Mouse (Mus musculus) olfactory bulb, adult 2 months (tissue): ENCODE results near the gene Pik3r2. TPM values are rescaled to one million over a fixed set of nuclear protein-coding genes. Genes with fewer than 3 reads are reported as not detected.

ENCODE experiments used
- H3K27ac ChIP-seq: fragments of 200-500 bp; 2 replicates; pipeline ENCODE4 v1.5.1; 2012; ENCODE audit warnings: low read depth, low read length; ENCODE audit not compliant: insufficient read depth
- H3K4me1 ChIP-seq: fragments of 200-500 bp; 2 replicates; pipeline ENCODE4 v1.6.1; 2012; ENCODE audit warnings: low read length; ENCODE audit not compliant: control insufficient read depth, insufficient read depth
- H3K4me3 ChIP-seq: fragments of 200-500 bp; 2 replicates; pipeline ENCODE4 v1.5.1; 2012; ENCODE audit warnings: mild to moderate bottlenecking, low read depth, low read length, moderate library complexity; ENCODE audit not compliant: insufficient read depth
- CTCF ChIP-seq: fragments of 200-500 bp; IDR thresholded peaks from 2 replicates; pipeline ENCODE4 v1.5.1; 2012; ENCODE audit warnings: low read depth, mild to moderate bottlenecking, low read length, moderate library complexity; ENCODE audit not compliant: insufficient read depth
- POLR2A ChIP-seq: fragments of 200-500 bp; IDR thresholded peaks from 2 replicates; pipeline ENCODE4 v1.6.1; 2012; ENCODE audit warnings: mild to moderate bottlenecking, low read depth, low read length, moderate library complexity; ENCODE audit not compliant: insufficient read depth
- WGBS: fragments of 180-500 bp; shearing (Covaris S2); methylation state at CpG from one replicate; pipeline ENCODE4 v1.1.7; 2018; 5-methylcytosine and 5-hydroxymethylcytosine counted together
- polyA plus RNA-seq: library from polyadenylated mRNA; stranded (reverse); fragments of >200 nt; gene quantifications from 2 replicates; pipeline ENCODE4 v1.2.4, GENCODE M21; 2012; ENCODE audit warnings: low replicate concordance; ENCODE audit not compliant: missing spikeins, insufficient read depth, insufficient read length

The Pik3r2 gene
- polyA plus RNA-seq, 1 experiment: not detected

DNA sequence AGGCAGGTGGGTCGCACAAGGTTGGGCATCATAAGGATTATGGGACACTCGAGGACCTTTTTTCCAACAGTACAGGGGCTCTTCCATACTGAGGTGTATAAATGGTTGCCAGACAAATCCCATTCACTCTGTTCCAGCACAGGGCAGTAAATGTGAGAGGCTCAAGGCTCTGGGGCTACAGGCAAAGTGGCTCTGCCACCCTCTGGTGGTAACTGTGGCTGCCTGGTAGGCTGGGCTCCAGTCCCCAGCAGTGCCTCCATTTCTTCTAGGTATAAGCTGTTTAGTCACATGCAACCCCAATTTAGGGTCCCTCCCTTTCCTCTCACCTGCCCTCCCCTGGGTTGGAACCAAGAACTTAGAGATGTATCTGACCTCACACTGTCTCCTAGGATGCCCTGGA, 18.9 kb upstream of the Pik3r2 start:
- TF ChIP-seq CTCF: no peak
- no peak for TF ChIP-seq POLR2A
- Histone ChIP-seq H3K27ac (no peak overlapping the region), H3K4me1 (peaks cover 47% of the 10 kb centered on the region), H3K4me3 (no peak overlapping the region)
- WGBS: 83% methylated on average over 2 of the region's 2 CpGs

DNA sequence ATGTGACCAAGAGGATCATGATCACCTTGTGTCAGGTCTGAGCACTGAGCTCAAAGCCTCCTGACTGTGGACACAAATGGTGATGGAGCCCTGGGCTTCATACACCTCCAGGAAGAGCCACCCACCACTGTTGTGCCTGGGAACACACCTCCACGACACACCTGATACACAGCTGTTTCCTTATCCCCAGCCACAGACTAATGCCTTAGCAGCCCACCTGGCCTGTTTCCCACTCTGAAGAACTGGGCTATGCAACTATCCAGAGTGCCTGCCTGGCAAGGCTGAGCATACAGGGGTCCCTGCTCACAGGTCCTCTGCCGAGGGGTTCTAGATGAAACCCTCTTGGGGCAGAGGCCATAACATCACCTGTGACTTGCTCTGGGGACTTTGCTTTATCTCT, 17.7 kb upstream of the Pik3r2 start:
- 83% methylated on average over 2 of the region's 2 CpGs for WGBS
- no peak overlapping the region for H3K4me3 ChIP-seq
- H3K27ac ChIP-seq: no peak overlapping the region
- TF ChIP-seq CTCF (no peak), POLR2A (no peak)
- H3K4me1 ChIP-seq: peaks cover 50% of the 10 kb centered on the region

DNA sequence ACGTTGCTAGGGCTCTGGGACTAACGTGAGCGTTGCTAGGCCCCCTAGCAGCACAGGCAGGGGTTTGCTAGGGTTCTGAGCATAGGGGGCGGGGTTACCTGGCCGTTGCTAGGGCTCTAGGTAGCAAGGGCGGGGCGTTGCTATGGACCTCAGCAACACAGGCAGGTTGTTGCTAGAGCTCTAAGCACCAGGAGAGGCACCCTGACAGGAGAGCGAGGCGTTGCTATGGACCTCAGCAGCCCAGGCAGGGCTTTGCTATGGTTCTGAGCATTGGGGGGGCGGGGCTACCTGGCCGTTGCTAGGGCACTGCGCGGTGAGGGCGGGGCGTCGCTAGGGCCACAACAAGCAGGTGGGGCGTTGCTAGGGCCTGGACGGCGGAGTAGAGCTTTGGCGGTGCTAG, 16.2 kb upstream of the Pik3r2 start:
- Histone ChIP-seq H3K4me1 (peaks cover 43% of the 10 kb centered on the region), H3K4me3 (peak overlapping the region; percentile 61), H3K27ac (peak overlapping the region; percentile 61)
- no peak for TF ChIP-seq CTCF
- no peak for TF ChIP-seq POLR2A
- WGBS: 2% methylated on average over 20 of the region's 20 CpGs

DNA sequence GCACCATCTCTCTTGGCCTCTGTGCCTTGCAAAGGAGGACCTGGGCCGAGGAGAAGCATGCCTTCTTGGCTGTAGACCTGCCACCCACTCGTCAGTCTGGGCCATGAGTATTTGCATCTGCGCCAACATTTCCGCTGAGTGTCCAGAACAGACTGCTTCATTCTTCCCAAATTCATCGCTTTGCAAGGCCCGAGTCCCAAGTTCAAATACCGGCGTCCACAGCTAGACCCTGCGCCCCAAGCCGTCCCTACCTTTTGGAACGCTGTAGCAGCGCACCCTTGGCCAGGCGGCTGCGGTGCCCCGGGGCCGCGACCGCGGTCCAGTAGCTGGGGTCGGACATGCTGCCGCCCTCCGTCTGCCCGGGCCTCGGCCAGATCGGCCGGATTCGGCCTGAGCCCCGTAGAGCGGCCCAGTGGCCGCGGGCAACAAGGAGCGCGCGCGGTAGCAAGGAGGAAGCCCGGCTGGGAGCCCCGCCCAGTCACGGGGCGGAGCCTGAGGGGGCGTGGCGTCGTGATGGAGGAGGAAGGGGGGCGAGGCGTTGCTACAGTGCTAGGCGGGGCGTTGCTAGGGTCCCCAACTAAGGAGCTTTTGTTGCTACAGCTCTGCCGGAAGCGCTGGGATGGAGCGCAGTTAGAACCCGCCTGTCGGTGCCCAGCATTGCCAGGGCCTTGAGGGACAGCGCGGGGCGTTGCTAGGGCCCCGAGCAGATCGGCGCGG, 15.6 kb upstream of the Pik3r2 start:
- H3K27ac ChIP-seq: peak overlapping the region; percentile 77
- peak; percentile 72 for TF ChIP-seq POLR2A
- no peak for TF ChIP-seq CTCF
- peaks cover 42% of the 10 kb centered on the region for H3K4me1 ChIP-seq
- 1% methylated on average over 58 of the region's 58 CpGs for WGBS
- peak overlapping the region; percentile 61 for H3K4me3 ChIP-seq

DNA sequence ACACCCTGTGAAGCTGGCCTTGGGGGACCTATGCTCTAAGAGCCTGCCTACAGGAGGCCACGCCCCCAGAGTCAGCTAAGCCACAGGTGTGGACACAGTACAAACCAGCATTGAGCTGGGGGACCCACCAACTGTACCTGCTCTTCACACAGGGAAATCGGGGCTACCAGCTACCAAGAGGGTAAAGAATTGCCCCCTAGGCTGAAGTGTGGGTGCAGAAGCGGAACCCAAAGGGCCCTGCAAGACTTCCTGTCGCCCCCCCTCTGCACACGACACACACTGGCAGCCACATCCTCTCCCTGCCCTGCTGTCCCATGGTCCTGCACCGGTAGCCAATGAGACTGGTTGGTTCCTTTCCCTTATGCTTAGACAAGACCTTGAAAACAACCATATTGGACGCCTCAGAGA, 14.8 kb upstream of the Pik3r2 start:
- TF ChIP-seq CTCF (no peak), POLR2A (no peak)
- Histone ChIP-seq H3K4me3 (peak overlapping the region; percentile 61), H3K27ac (peak overlapping the region; percentile 77), H3K4me1 (peaks cover 36% of the 10 kb centered on the region)
- WGBS: 47% methylated on average over 7 of the region's 7 CpGs

DNA sequence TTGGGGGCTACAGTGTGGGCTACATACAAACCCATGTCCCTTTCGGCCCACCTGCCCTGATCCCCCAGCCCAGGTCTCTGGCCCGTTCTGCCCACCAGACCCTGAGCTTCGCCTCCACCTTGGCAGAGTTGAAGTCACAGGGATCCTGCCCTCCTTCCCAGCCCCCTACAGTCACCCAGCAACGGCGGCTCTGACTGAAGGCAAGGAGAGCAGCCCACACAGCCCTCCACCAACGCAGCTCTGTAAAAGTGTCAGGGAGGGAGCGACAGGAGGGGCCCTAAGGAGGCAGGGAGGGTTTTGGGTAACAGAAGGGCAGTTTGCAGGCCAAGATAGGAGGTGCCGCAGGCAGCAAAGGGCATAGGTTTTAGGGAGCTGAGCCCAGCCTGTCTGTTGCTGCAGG, 14.3 kb upstream of the Pik3r2 start:
- 31% methylated on average over 8 of the region's 8 CpGs for WGBS
- TF ChIP-seq POLR2A: no peak
- TF ChIP-seq CTCF: no peak
- H3K27ac ChIP-seq: peak overlapping the region; percentile 77
- peaks cover 36% of the 10 kb centered on the region for H3K4me1 ChIP-seq
- peak overlapping the region; percentile 61 for H3K4me3 ChIP-seq

DNA sequence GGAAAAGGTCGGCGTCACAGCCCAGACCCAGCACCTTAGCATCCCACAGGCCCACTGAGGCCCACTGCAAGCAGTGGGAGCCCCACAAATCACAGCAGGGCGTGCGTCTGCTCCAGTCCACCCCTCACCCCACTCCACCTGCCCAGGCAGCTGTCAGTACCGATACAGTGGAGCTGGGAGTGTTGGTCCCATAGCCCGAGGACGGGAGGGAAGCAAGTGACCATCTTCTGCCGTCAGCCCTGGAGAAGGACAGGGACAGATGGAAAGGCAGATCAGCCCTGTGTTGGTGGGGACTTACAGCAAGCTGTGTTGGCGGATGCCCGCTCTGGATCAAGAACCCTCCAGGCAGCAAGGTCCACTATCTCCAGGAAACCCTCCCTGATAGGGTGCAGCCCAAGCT, 12.5 kb upstream of the Pik3r2 start:
- Histone ChIP-seq H3K27ac (no peak overlapping the region), H3K4me3 (no peak overlapping the region), H3K4me1 (peaks cover 33% of the 10 kb centered on the region)
- TF ChIP-seq POLR2A (no peak), CTCF (no peak)
- WGBS: 88% methylated on average over 10 of the region's 10 CpGs

DNA sequence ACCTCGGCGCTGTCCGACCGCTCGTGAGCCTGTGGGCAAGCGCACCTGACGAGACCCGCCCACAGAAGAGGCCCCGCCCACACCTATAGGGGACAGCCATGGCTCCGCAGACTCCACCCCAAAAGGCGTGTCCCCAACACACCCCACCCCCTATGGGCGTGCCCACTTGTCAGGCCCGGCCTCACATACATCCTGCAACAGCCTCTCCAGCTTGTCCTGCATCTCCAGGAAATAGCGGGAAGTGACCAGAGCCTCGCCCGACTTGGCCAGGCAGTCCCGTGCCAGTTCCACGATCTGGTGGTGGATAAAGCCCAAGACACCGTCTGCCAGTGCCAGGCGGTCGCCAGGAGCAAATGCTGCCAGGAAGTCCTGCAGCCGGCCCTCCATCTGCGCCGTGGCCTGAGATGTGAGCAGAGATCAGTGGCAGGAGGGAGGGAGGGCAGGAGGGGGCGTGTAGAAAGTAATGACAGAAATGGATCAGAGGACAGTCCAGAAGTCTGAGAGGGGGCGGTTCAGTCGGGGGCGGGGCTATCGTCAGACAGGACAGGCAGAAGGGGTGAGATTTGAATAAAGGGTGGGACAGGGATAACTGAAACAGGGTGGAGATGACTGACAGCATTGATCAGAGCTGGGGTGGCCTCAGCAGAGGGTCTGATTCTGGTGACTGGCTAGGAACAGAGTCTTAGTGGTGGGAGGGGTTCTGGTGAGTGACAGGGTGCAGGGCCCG, 11.6 kb upstream of the Pik3r2 start:
- Histone ChIP-seq H3K4me3 (no peak overlapping the region), H3K27ac (no peak overlapping the region), H3K4me1 (peaks cover 29% of the 10 kb centered on the region)
- WGBS: 46% methylated on average over 30 of the region's 30 CpGs
- TF ChIP-seq CTCF (no peak), POLR2A (no peak)

DNA sequence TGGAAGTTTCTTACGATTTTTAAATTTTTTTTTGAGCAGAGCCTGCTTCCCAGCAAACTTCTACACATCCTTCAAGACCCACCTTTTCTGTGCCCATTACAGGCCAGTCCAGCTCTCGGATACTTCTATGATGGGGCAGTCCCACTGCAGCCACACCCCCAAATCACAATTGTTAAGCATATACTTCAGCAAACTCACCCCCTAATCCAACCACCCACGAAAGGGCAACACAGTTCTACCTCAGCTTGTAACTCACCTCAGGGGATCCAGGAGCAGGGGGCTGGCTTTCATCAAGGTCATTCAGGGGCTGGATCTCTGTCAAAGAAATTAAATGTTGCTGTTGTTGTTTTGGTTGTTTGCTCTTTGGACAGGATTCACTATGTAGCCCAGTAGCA, 10.5 kb upstream of the Pik3r2 start:
- TF ChIP-seq CTCF: no peak
- no peak for TF ChIP-seq POLR2A
- no peak overlapping the region for H3K4me3 ChIP-seq
- WGBS: 90% methylated on average over 3 of the region's 3 CpGs

More for the DNA sequence above, 10.5 kb upstream of the Pik3r2 start:
- no peak overlapping the region for H3K27ac ChIP-seq
- peaks cover 23% of the 10 kb centered on the region for H3K4me1 ChIP-seq
